Mouse (Mus musculus): Measurements from ENCODE around the gene Gabarapl2.

The Gabarapl2 gene

DNA sequence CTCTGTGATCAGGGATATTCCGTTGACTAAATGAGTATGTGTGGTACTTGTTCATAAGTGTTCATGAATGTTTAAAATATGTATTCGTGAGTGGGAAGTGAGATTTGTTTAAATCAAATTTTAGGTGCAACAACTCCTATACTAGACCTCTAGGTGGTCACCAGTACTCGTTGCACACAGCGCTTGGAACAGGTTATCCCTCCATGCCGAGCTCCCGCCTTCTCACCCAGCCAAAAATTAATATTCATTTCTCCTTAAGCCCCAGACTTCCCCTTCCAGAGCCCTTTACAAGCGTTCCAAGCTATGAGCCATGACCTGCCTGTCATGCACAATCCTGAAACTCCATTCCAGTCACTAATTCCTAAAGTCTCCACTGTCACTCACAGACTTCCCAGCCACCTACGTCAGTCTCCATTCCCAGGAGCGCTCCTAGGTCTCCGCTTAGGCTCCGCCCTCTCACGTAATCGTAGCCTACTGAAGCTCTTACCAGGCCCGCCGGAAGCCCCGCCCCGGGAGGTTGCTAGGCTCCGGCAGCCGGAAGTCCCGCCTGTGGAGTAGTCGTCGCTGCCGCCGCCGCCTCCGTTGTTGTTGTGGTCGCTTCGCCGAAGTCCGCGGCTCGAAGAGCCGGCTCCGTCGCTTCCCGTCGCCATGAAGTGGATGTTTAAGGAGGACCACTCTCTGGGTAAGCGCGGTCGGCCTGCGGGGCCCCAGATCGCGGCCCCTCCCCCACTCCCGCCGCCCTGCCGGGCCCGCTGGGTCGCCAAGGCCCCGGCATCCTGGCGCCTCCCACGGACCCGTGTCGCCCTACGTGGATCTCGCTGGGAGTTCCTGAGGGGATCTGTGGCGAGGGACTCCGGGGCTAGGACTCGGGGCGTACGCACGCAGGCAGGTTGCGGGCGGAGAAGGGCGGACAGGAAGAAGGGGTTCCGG is at the start of gene Gabarapl2:
Gene Gabarapl2 (plus strand): TSS at position 533 of the 930 bp plus-strand sequence.
- DNase-seq (ENCODE audit: low spot score) = peak; percentile 95

DNA sequence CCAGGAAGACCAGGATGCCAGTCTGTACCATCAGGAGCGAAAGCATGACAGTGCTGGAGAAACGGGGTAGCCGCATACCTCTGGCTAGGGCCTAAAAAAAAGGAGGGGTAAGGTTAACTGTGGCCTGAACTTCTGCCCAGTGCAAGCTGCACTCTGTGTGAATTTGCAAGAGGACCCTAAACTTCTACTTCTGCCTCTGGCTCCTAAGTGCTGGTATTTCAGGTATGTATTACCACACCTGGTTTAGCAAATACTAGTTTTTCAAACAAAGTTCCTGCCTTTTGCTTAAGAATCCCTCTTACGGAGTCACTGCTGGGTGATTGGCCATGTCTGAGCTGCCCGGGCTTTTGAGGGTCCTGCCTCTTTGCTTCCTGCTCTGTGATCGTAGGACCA is 49.6 kb upstream of the Gabarapl2 start:
- no peak for DNase-seq (ENCODE audit: low spot score)

DNA sequence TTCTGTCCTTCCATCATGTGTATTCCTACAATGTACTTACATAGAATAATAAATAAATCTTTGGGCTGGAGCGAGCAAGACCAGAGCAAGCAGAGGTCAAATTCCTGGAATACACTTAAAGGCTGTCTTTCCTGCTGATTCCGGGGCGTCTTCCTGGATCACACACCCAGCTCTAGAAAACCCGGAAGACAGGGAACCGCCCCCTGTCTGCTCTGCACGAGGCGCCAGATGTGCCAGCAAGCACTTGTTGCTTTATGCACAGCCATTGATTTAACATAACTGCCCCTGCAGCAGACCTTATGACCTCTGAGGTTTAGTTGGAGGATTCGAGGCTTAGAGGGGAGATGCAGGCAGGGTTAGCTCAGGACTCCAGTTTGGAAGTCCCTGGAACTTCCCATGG is 48.5 kb upstream of the Gabarapl2 start:
- no peak for DNase-seq (ENCODE audit: low spot score)

DNA sequence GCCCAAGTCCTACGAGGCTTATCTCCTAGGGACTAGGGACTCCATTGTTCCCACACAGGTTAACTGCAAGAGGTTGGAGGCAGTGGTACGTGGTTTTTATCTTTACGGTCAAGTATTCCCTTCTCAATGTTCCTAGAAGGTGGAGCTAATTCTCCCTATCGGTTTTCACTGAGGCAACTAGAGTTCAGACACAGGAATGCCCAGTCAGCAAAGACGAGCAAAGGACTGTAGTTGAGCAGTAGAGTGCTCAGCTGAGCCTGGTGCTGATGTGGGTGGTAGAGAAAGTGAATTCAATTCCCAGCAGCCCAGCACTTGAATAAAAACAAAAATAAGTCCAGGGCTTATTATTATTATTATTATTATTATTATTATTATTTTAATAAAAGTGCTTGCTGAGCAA is 47.9 kb upstream of the Gabarapl2 start:
- no peak for DNase-seq (ENCODE audit: low spot score)

DNA sequence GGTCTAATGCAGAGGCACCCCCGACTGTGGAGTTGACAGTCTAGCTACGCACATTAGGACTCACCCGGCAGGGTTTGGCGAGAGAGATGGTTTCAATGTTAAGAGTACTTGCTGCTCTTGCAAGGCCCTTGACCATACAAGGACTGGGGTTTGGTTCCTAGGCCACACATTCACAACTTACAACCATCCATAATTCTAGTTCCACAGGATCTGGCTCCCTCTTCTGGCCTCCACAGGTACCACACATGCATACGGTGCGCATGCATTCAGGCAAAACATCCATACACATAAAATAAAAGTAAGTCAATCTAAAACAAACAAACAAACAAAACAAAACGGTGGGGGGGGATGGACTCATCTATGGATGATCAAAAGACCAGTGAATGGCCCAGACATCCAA is 45.5 kb upstream of the Gabarapl2 start:
- DNase-seq (ENCODE audit: low spot score) = no peak

DNA sequence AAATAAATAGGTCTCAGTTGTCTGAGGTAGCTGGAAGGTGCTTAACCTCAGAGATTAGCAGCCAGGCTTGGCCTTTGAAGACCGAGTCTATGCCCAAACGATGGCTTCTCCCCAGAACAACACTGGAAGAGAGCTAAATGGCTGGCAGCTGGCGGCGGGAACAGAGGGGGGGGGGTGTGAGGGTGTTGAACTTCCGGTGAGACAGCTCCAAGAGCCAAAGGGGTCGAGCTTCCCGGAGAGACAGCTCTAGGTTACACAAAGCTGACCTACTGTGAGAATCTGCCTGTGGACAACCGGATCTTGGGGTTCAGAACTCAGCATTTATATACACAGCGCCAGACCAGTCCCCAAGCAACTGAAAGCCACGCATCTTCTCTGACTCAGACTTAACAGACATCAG is 41.9 kb upstream of the Gabarapl2 start:
- no peak for DNase-seq (ENCODE audit: low spot score)

DNA sequence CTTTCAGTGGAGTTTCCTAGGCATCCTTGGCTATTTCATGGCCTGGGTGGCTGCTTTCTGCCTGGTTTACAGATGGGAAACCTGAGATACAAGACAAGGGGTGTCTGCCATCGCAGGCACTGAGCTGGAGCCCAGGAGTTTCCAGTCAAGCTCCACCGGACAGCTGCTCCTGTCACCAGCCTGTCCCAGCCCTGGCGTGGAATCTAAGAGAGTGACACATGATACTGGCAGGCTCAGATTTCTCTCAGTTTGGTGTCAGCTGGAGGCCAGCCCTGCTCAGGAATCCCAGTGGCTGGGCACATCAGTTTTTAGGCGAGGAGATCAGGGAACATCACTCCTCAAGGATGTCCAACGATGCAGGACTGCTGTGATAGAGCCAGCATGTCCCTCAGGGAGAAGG is 38.4 kb upstream of the Gabarapl2 start:
- no peak for DNase-seq (ENCODE audit: low spot score)

DNA sequence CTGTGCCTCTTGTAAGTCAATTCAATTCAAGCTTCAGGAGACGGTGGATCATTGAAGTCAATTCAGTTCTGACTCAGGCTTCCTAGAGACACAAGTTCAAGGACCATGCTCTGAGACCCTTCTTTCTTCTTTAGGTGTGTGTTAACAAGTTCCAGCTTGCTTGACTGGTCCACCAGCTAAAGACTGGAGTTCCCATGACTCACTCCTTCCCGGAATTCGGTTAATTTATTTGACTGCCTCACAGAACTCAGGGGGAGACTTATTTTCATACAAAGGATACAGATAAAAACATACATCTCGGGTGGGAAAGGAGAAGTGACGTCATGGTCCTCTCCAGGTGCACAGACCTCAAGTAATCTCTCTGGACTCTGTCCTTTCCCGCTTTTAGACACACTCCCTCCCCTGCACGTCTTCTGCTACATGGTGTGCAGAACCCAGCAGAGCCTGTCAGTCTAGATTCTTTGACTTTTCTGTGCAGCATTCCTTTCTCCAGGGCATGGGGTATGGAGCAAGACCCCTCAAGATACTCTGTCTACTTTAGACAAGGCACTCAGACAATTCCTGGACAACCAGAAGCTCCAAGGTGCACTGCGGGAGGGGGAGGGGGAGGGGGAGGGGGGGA is 34.9 kb upstream of the Gabarapl2 start:
- no peak for DNase-seq (ENCODE audit: low spot score)

DNA sequence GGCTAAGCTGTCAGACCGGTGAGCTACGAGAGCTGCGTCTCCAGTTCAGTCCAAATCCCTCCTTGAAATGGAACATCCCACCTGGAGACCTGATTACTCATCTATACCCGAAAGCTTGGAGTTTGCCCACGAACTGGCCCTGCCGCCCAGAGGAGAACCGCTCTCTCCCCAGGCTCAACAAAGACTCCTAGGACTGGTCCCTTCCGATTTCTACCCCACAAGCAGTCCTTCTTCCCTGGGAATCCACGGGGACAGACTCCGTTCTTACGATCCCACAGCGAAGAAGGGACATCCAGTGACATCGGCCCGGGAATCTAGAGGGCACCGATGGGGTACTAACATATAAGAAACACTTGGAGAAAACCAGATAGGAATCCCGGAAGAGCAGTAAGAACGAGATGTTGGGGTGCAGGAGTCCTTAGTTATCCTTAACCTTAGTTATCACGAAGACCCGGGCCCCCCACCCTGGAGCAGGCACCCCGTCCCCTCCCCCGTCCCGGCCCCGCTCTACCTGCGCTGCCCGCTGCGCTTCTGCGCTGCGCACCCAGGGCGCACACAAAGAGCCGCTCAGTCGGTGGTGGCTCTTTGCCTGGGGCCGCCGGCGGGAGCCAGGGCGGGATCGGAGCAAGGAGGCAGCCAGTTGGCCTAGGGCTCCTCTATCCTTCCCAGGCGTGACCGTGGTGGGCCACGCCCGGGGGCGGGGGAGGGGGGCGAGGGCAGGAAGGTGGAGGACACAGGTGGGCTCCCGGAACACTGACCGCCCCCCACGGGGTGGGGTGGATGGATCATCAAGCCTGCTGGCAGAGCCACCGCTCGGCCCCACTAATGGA is 30.7 kb upstream of the Gabarapl2 start, which contains the start of gene Chst5:
Gene Chst5 (minus strand): TSS at position 827 of the 830 bp plus-strand sequence.
- DNase-seq (ENCODE audit: low spot score) = no peak

DNA sequence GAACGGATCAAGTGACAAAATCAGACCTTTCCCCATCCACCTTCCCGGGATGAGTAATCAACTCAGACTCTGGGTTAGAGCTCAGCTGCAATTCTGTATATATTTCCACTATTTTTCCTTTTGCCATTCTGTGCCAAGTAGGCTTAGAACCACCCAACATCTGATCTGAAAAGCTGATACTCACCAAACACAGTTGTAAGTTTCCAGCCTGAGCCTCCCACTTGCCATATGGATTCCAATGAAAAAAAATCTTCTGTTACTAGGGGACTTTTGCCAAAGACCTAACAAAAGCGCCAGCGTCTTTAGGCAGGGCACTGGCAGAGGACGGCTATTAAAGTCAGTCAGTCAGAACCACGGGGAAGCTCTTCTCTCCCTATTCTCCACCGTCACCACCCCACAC is 28.9 kb upstream of the Gabarapl2 start:
- no peak for DNase-seq (ENCODE audit: low spot score)

DNA sequence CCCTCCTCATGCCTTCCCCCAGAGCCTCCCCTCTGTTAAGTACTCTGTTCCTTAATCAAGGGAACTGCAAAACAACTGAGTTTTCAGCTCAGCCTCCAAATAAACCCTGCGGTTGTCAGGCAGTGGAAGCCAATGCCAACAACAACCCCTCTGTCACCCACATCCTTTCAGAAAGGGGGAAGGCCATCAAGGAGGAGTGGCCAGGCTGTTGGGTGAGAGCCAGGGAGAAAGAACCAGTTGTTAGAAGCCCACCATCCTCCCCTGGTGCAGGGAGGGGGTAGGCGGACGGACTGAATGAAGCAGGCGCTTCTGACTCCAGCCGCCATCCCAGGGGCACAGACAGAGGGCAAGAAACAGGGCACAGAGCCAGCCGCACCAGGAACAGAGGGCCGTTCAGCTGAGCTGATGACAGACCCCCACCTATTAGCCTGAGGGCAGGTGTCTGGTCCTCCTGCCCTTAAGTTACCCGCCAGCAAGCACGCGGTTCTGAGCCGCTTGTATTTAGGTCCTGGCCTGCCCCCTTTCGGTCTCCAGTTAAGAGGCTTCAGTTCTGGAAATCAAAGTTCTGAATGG is 27.6 kb upstream of the Gabarapl2 start:
- no peak for DNase-seq (ENCODE audit: low spot score)

DNA sequence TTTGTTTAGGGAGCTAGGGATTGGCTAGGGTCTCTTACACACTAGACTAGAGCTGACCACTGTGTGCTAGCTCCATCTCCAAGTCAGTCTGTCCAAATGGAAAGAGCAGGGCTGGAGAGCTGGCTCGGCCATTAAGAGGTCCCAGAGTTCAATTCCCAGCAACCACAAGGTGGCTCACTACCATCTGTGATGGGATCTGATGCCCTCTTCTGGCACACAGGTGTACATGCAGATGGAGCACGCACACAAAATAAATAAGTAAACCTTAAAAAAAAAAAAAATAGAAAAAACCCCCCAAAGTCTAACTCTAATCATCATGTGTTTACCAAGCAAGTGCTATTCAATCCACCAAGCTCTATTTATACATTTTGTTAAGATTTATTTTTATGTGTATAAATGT is 20.8 kb upstream of the Gabarapl2 start:
- no peak for DNase-seq (ENCODE audit: low spot score)

DNA sequence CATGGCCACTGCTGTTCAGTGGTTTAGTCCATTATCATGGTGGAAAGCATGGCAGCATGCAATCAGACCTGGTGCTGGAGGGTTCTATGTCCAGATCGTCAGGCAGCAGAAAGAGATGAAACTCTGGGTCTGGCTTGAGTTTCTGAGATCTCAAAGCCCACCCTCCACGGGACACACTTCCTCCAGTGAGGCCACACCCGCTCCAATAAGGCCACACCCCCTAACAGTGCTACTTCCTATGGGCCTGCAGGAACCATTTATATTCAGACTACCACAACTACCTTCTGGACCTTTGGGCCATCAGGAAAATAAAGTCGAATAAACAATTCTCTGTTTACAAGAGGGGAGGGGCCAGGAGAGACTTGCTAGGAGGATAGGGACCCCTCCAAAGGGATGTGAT is 19.5 kb upstream of the Gabarapl2 start:
- DNase-seq (ENCODE audit: low spot score) = no peak

DNA sequence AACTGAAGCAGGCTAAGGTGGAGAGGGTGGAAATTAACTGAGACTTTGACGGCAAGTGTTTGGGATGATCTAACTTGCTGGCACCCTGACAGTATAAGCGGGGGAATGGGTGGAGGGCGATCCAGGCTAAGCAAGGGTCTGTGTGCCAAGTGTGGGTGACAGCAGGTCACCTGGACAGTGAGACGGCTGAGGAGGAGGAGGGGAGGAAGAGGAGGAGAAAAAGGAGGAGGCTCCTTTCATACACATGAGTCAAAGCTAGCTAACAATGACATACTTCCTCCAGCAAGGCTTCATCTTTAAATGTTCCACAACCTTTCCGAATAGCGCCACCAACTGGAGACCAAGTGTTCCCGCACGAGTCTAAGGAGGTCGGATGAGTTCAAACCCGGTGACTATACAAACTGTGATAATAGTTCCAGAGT is 17.1 kb upstream of the Gabarapl2 start:
- peak; percentile 59 for DNase-seq (ENCODE audit: low spot score)

DNA sequence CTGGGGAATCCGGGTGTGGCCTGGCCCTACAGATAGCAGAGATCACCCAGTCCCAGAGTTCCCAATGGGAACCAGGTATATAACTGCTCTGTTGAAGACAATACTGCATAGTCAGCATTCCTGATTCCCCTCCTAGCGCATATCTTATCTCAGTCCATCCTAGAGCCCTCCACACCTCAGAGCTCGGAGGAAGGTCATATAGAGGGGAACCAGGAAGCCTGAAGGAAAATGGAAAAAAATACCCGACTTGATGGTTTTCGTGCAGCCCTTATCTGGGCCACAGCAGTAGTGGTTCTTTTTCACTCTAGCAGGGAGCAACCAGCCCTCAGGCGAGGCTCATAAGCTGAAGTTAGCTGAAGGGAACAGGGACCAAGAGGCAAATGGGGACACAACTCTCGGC is 15.5 kb upstream of the Gabarapl2 start:
- DNase-seq (ENCODE audit: low spot score) = no peak

DNA sequence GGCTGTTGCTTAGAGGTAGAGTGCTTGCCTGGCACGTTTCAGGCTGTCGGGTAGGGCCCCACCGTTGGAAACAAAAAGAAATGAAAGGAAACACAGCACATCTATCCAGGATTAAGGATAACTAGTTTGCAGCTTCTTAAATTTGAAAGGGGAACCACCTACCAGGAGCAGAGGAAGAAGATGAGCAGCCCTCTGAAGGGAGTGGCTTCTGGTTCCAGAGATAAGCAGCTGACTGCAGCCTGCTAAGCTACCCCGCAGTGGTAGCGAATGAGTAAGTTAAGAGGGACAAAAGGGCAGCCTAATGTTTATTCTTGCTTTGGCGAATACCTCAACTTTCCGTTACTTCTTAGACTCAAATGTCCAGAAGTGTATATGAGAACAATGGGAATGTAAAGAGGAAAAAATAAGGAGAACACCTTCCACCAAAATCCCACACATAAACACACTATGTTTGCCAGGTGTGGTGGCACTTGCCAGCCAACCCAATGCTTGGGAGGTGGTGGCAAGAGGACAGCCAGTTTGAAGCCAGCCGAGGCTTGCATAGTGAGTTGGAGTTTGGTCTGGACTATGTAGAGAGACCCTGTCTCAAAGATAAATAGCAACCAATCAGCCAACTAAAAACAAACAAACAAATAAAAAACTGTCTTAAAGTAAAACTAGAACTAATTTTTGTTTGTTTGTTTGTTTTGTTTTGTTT is 10.7 kb upstream of the Gabarapl2 start:
- DNase-seq (ENCODE audit: low spot score) = peak; percentile 79

DNA sequence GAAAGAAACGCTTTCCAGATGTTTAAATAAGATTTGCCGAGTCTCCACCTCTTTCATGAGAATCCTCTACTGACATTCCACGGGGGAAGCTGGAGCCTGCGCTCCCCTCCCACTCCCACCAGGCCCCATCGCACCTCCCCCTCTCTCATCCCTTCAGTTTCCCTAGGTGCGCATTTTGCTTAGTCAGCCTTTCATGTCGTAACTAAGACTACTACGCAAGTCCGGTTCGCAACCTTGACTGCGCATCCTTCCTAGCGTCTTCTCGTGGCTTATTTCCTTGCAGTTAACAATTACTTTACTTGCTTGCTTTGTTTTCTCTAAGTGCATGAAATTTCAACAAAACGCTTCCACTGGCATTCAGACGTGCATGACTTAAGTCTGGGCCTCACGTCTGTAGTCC is 8.8 kb upstream of the Gabarapl2 start:
- DNase-seq (ENCODE audit: low spot score) = no peak

DNA sequence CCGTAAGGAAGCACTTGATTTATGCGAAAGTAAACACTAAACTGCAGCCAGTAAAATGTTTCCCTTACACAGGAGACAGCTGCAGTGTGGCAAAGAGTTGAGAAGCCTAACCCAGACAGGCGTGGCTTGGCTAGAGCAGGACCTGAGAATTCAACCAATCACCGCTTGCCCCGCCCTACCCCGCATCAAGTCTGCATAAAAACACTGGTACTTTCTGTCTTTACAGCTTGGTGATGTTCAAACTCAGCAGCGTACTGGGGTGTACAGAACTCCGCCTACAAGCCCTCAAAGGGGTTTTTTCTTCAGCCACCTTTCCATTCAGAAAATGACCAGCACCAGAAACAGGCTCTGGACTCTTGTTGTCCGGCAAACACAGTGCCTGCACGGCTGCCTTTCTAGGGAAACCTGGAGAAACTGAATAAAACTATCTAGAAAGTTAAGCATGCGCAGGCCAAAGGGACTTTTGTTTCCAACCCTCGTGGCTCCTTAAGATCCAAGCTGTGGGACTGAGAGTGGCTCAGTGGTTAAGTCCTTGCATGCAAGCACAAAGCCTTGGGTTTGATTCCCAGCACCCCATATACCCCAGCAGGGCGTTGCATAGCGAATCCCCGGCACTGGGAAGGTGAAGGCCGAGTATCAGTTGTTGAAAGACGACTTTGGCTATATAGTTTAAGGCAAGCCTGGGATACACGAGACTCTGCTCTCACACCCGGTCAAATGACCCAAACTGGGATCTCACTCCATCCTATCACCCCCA is 7.7 kb upstream of the Gabarapl2 start:
- DNase-seq (ENCODE audit: low spot score) = peak; percentile 71

DNA sequence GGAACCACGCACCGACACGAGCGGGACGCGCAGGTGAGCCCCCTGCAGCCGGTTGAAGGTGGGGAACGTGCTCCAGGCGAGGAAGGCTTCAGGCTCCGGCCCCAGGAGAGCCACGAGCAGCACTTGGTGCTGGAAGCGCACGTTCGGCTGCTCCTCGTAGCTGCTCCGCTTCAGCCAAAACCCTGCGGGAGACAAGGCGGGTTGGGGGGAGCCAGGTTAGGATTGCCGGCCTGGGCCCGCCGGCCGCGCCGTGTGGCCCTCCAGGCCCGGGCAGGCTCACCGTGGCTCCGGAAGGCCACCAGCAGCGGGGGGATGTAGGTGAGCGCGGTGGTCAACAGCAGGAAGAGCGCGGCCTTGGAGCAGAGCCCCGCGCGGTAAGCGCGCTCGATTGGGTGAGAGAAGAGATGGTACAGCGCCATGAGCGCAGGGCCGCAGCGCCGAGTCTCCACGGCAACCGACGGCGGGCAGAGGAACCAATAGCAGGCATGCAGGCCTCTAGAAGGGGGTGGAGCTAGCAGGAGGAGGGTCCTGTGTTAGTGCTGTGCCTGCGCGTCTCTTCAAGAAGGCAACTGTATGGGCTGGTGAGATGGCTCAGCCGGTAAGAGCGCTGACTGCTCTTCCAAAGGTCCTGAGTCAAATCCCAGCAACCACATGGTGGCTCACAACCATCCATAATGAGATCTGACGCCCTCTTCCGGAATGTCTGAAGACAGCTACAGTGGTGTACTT is 7.0 kb upstream of the Gabarapl2 start, which contains the start of gene Tmem231:
Gene Tmem231 (minus strand): TSS at position 534 of the 729 bp plus-strand sequence.
- peak; percentile 87 for DNase-seq (ENCODE audit: low spot score)

DNA sequence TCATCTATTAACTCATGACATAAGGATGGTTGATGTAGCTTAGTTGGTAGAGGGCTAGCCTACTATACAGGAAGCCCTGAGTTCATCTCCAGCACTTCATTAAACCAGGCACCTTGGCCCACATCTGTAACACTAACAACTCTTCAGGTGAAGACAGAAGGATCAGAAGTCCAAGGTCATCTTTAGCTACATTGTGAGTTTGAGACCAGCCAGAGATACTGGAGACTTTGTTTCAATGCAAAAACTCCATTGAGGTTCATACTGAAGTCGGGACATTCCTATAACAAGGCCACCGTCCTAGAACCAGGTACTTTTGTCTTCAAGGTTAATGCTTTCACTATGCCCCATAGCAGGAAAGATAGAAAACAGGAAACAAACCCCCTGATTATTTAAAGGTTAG is 6.3 kb upstream of the Gabarapl2 start:
- DNase-seq (ENCODE audit: low spot score) = no peak
